In genomic region chr17:91517256-91517655, GRCm38 (mm10) we compare ENCODE assay signal across 25 mouse cellular contexts.
"Had no signal": no experiment of that assay in that cellular context is flagged by ENCODE, and none has a peak within 500 bp of the region (broad histone marks: within the 10 kb centered on the region; RNA-seq: fewer than 3 reads in every experiment).

No protein-coding gene starts in this region.

- H3K27ac ChIP-seq: kidney, embryonic 15.5 days; limb, embryonic 12.5 days; limb, embryonic 15.5 days; liver, embryonic 14.5 days; macrophage; midbrain, embryonic 10.5 days; midbrain, embryonic 13.5 days; neural tube, embryonic 12.5 days; neural tube, embryonic 15.5 days; stomach, embryonic 15.5 days had no signal

- DNase-seq: kidney, adult 2 months; kidney, postnatal 14 days; kidney, postnatal 4 days; left cerebral cortex, postnatal 4 days; liver, postnatal 0 days; lung, embryonic 14.5 days; right cerebral cortex, adult 18-20 months; right cerebral cortex, postnatal 25 days; spleen, adult 18-20 months; thymus, adult 2 months; thymus, postnatal 14 days; thymus, postnatal 4 days had no signal

- H3K9ac ChIP-seq: kidney, embryonic 15.5 days; limb, embryonic 12.5 days; limb, embryonic 15.5 days; liver, embryonic 14.5 days; liver, postnatal 0 days; lung, embryonic 14.5 days; midbrain, embryonic 13.5 days; neural tube, embryonic 12.5 days; neural tube, embryonic 15.5 days; stomach, embryonic 15.5 days had no signal

- H3K9me3 ChIP-seq: kidney, embryonic 15.5 days; limb, embryonic 12.5 days; limb, embryonic 15.5 days; megakaryocyte, embryonic 14.5 days; midbrain, embryonic 10.5 days; midbrain, embryonic 13.5 days; neural tube, embryonic 12.5 days; neural tube, embryonic 15.5 days; stomach, embryonic 15.5 days had no signal

- H3K4me2 ChIP-seq: kidney, embryonic 15.5 days; limb, embryonic 12.5 days; limb, embryonic 15.5 days; liver, embryonic 11.5 days; lung, embryonic 14.5 days; midbrain, embryonic 13.5 days; neural tube, embryonic 12.5 days; neural tube, embryonic 15.5 days; stomach, embryonic 15.5 days had no signal

- H3K27me3 ChIP-seq: kidney, embryonic 15.5 days; limb, embryonic 12.5 days; limb, embryonic 15.5 days; megakaryocyte, embryonic 14.5 days; midbrain, embryonic 13.5 days; neural tube, embryonic 12.5 days; neural tube, embryonic 15.5 days; stomach, embryonic 15.5 days had no signal

- ATAC-seq: liver, postnatal 0 days; lung, postnatal 0 days; midbrain, embryonic 13.5 days had no signal

- H3K4me3 ChIP-seq: kidney, embryonic 15.5 days; limb, embryonic 12.5 days; limb, embryonic 15.5 days; megakaryocyte, embryonic 14.5 days; midbrain, embryonic 10.5 days; midbrain, embryonic 13.5 days; neural tube, embryonic 12.5 days; neural tube, embryonic 15.5 days; stomach, embryonic 15.5 days had no signal

- H3K36me3 ChIP-seq: kidney, embryonic 15.5 days; limb, embryonic 12.5 days; limb, embryonic 15.5 days; midbrain, embryonic 10.5 days; midbrain, embryonic 13.5 days; neural tube, embryonic 12.5 days; neural tube, embryonic 15.5 days; stomach, embryonic 15.5 days had no signal

- H3K4me1 ChIP-seq: kidney, embryonic 15.5 days; limb, embryonic 12.5 days; limb, embryonic 15.5 days; megakaryocyte, embryonic 14.5 days; midbrain, embryonic 10.5 days; midbrain, embryonic 13.5 days; neural tube, embryonic 12.5 days; neural tube, embryonic 15.5 days; stomach, embryonic 15.5 days had no signal
